Mouse (Mus musculus): ENCODE data around the gene Oaz1.
A peak's percentile ranks its signal among the peaks of the same experiment; 100 is the strongest.

Gene Oaz1

DNA sequence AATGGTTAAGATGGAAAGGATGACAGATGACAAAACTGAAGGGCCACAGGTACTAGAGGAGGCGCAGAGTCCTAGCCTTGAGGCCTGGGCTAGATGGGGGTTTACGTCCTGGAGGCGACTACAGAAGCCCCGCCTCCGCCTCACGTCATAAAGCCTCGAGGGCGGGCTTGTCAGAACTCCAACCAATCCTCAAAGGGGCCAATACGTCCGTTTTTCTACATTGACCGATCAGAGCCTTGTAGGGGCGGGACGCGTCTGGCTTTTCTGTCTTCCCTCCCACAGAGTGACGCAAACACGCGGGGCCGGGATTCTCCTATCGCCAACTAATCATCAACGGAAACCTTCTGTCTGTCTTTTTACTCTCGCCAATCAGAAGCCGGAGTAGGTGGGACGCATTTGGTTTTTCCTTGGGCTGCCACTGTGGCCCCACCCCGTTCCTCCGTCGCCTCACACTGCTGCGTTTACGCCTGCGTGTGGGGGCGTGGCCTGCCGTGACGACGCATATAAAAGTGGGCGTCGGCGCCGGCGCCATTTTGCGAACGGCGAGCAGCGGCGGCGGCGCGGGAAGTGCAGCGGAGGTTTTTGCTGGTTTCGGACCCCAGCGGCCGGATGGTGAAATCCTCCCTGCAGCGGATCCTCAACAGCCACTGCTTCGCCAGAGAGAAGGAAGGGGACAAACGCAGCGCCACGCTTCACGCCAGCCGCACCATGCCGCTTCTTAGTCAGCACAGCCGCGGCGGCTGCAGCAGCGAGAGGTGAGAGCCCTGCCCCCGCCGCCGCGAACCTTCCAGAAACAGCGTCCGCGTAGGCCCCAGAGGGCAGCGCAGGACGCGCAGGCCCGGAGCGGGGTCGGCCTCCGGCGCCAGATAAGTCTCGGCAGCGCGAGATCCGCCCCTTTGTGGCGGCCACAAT lies at the start of gene Oaz1:
Gene Oaz1, plus strand, starts transcription at position 506 of the 912 bp plus-strand sequence.
- peak; percentile 100 for DNase-seq

DNA sequence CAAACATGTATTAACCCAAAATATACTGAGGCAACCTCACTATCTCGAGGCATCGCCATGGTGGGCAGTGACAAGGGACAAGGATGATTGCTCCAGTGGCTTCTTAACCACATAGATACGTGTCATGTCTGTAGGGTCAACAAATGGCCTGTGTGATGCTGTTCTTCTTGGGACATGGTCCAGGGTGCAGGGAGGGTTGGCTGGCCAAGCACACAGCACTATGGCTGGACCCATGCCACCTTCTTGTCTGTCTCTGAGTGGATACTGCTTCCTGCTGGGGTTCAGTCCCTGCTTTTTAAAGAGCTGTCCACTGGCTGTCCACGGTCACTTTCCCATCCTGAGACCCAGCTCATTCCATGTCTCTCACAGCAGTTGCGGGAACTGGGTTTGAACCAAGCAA lies 49.3 kb upstream of the Oaz1 start:
- no peak for DNase-seq

DNA sequence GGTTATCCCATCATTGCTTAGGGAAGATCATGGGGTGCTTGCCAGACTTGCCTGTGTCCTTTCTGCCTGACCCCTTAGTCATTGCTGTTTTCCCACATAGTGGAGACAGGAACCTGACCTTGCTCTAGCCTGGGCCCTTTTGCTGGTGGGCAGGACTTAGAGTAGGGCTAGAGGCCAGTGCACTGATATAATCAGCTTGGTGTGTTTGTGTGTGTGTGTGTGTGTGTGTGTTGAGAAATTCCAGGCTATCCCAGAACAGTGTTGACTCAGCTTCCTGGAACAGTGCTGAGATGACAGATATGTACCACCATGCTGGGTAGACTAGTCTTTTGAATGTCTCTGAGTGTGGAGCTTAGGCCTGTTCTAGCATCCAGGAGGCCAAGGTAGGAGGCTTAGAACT lies 46.9 kb upstream of the Oaz1 start:
- DNase-seq = no peak

DNA sequence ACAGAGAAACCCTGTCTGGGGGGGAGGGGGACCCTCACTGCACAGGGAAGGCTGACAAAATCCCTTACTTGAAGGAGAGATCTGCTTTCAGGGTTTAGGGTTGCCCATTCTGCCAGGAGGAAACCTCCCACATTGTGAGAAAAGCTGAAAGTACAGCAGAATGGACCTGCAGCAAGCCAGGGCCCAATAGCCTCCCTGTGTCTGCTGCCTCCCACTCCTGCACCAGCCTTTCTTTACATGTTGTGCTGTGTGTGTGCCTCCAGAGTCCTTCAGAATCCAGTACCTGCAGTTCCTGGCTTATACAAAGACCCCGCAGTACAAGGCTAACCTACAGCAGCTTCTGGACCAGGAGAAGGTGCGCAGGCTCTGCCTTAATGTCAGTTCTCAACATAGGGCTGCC lies 42.2 kb upstream of the Oaz1 start:
- no peak for DNase-seq

DNA sequence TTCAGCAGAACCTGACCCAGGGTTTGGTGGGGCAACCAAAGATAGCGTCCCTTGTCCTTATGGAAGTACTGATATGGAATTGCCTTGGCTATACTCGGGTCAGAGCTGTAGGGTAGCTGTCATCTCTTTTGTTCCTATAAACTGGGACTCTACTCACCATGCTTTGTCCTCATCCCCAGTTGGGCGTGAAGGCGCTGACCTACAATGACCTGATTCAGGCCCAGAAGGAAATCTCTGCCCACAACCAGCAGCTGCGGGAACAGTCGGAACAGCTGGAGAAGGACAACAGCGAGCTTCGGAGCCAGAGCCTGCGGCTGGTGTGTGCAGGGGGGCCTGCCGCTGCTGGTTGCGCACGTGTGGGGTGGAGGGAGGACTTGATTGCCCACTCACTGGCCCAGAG lies 41.6 kb upstream of the Oaz1 start:
- no peak for DNase-seq

DNA sequence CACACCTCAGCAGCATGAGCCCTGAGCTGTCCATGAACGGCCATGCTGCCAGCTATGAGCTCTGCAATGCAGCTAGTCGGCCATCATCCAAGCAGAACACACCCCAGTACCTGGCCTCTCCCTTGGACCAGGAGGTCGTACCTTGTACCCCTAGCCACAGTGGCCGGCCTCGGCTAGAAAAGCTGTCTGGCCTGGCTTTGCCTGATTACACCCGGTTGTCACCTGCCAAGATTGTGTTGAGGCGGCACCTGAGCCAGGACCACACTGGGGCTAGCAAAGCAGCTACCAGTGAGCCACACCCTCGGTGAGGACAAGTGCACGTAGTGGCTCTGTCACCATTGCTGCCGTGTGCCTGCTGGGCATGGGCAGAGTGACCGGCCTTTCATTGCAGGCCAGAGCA lies 40.5 kb upstream of the Oaz1 start:
- DNase-seq = no peak

DNA sequence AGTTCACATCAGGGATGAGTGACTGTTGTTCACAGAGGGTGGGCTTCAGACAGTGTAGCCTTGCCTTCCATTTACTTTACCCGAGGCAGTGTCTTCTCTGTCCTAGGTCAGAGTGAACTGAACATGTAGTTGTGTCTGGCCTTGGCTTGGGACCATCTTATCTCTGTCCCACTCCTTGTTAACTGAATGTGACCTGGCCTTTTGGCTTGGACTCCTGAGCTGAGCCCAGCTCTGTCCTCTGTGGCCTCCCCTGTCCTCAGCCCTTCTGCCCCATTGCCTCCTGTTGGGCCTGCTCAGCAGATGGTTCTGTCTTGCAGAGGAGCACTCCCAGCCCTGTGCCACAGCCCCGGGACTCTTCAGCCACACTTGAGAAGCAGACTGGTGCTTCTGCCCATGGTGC lies 38.9 kb upstream of the Oaz1 start:
- DNase-seq = no peak

DNA sequence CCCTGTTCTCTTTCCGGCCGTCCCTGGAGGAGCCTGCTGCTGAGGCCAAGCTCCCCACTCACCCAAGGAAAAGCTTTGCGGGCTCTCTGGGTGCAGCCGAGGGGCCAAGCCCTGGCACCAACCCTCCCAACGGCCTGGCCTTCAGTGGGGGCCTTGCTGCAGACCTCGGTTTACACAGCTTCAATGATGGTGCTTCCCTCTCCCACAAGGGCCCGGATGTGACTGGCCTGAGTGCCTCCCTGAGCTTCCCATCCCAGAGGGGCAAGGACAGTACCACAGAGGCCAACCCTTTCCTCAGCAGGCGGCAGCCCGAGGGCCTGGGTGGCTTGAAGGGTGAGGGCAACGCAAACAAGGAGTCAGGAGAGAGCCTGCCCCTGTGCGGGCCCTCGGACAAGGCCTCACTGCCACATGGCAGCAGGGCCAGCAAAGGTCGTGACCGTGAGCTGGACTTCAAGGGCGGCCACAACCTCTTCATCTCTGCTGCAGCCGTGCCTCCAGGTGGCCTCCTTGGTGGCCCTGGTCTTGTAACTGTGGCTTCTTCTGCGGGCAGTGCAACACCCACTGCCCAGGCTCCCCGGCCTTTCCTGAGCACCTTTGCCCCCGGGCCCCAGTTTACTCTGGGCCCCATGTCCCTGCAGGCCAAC lies 35.6 kb upstream of the Oaz1 start:
- DNase-seq = no peak

DNA sequence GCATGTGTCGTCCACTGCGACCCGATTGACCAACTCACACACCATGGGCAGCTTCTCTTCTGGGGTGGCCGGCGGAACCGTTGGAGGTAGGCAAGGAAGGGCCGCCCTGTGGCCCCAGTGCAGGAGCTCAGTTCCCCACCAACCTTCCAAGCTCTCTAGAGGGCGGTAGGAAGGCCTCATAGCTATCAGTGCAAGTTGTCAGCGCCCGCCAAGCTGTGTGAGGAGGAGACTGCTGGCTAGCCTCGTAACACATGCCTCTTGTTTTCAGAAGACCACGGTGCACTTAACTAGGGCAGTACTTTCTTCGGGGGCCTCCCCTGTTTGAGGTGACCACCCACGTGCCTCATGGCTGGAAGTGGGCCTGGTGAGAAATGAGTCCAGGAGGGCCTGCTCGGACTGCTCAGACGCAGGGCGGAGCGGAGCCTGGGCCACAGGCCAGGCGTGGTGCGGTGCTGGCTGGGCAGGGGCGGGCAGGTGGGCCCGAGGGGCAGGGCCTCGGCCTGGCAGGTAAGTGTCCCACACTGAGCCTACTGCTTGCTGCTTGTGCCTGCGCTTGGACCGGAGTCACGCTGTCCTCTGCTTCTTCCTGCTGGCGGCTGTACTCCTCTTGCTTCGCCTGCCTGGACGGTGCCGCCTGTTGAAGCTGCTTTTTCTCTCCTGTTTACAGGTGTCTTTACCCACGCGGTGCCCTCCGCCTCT lies 34.8 kb upstream of the Oaz1 start:
- DNase-seq = no peak

DNA sequence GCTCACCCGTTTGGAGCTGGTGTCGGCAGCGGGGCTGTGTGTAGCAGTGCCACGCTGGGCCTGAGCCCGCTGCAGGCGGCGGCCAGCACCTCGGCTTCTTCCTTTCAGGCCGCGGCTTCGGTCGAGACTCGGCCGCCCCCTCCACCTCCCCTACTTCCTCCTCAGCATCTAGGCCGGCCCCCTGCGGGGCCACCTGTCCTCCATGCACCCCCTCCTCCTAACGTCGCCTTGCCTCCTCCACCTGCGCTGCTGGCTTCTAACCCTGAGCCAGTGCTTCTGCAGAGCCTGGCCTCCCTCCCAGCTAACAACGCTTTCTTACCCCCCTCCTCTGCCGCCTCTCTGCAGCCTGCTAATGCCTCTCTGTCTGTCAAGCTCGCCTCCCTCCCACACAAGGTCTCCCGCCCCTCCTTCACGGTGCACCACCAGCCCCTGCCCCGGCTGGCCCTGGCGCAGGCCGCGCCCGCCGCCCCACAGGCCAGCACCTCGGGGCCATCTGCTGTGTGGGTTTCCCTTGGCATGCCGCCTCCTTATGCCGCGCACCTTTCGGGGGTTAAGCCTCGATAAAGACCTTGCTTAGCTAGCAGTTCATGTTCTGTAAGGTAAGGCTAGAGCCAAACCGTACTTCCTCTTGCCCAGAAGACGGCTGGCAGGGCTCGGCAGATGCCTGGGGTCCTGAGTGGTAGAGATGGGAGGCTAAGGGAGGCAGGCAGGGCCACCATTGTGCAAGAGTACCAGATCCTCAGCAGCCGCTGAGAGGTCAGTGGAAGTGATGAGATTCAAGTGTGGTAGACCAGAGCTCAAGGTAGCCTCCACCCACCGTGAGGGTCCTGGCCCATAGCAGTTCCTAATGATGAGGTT lies 34.1 kb upstream of the Oaz1 start:
- DNase-seq = peak; percentile 7

DNA sequence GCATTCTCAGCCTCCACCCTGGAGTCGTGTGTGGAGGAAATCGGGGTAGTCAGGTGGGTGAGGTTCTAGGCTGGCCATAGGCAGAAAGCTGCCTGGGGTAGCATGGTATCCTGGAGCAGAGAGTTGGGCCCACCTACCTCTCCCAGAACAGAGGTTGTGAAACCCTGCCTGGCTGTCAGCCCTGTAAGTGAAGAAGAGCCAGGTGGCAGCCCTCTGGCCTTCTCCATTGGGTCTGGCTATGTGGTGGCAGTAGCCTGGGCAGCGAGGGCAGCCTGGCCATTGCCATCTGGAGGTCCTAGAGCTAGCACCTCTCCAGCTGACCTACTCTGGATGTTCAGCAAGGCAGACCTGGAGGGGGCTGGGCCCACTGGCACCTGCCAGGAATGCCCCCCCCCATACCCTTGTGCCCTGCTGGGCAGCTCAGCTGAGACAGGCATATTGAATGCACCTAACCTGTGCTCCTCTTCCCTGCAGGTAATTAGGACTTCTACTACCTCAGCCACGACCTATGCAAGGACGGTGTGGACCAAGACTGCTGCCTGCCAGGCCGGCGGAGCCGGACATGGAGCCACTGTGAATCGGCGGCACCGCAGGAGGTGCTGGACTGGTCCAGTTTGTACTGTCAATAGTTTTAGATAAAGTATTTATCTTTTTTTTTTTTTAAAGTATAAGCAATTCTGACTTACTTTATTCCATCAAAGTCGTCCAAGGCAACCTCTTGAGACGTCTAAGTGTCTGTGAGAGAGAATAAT lies 33.2 kb upstream of the Oaz1 start:
- DNase-seq = no peak

DNA sequence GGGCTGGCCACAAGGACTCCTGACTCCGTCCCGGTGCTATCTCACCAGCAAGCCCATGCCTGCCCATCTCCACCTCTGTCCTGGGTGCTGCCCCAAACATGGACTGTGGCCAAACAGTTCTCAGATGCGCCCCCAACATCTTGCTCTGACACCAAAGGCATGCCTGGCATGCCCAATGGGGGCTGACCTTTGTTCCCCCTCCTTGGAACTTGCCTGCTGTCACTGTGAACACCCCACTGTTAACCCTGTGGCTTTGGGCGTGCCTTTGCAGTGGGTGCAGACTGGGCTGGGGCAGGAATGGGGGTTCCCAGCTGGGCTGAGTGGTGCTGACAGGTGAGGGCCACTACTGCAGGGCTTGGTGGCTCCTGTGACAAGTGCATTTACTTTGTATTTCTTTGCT lies 32.7 kb upstream of the Oaz1 start:
- DNase-seq = no peak

DNA sequence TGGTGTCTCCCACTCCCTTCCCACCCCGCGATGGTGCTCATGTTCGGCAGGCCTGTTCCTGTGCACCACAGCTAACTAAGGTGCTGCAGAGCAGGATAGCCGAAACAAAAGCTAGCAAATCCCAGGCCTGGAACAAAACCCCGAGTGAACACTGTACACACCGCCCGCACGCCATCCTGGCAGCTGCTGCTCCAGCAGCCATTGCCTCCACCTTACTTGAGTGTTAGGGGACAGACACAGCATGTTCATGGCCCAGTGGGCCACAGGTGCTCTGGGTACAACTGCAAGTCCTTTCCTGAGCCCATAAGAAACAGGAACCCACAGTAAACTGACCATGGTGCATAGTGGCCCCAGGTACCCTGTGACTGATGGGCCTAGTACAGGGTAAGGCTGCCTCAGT lies 31.7 kb upstream of the Oaz1 start:
- DNase-seq = no peak

DNA sequence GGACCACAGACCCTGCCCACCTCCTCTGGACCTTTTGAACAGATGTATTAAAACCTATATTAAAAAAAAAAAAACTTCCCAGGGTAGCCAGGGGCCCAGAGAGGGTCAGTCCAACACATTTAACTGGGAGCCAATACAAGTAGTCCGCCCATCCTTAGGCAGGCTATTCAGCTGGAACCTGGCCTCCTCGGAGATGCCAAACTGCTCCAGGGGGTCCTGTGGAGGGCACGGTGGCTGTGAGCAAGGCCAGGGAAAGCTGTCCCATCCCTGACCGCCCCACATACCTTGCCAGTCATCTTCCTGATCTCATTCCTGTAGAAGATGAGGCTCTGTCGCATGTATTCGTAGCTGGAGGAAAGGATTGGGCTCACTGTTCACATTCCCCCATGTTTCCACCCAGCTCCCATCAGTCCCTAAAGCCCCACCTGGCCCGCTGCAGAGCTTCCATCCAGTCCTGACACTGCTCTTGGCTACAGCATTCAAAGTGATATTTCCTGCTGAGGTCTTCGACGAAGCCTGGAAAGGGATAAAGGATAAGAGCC lies 30.1 kb upstream of the Oaz1 start:
- no peak for DNase-seq

DNA sequence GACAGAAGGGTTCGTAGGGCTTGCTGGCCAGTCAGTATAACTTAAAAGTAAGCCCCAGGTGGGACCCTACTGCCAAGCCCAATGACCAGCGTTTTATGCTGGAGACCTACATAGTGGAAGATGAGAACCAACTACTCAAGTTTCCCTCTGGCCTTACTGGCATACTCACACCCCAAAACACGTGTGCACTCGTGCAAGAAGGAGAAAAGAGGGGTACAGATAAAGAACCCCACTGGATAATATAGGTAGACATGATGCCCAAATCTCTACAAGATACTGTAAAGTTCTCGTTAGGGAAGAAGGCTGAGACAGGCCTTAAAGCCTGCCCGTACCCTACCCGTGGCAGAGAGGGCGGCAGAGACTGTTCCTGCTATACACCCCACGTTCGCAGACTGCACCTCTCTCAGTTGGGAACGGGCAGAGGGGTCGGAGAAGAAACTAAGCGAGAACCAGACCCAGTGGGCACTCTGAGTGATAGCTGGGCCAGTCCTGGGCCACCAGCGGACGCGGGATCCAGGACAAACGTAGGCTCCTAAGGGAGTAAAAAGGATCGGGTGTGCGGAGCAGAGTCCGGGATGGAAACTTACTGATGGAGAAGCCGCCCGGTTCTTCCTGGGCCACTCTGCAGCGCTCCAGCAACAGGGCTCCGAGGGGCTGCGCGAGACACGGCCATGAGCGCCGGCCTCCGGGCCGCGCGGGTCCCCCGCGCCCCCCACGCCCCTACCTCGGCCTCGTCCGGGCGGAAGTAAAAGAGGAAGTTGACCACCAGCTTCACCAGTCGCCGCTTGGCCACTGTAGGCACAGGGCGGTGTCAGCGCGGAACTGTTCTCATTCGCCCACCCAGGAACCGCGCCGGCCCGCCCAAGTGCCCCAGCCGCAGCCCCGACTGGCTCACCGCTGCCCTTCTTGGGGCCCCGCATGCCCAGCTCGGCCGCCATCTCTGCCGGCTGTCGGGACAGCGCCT lies 29.0 kb upstream of the Oaz1 start:
- no peak for DNase-seq

DNA sequence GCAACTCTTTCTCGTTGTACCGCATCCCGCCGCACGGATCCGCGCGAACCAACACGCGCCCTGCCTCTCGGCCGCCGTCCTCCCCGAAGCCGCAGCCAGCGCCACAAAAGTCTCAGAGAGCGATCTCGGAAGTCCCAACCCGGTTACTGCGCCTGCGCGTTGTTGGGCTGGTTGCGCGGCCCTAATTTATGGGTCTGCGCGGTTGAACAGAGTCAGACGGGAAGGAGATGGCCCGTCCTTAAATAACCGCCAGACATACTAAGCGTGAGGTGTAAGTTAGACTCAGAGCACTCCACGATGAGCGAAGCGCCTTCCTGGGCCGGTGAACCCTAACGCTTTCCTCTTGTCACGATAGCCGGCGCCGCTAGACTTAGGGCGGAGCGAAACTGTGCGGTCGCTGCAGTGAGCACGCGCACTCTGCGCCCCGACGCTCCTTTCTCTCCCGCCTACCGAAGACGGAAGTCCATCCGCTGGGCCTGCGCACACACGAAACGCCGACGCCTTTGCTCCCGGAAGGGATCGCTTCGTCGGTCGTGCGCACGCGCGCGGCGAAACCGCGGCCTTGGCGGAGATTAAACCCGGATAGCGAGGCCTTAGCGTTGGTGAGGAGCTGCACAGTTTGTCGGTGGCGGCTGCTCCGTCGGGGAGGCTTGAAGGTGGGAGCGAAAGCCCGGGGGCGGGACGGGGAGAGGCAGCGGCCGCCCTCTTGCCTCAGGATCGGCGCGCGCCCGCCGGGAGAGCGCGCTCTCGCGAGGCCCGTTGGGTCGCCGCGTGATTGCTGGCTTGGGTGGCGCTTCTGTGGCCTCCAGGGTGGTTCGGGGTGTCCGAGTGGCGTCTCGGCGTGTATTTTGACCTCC lies 28.1 kb upstream of the Oaz1 start, which contains the start of the genes Sf3a2 and Plekhj1:
Gene Sf3a2, plus strand, starts transcription at position 49 of the 857 bp plus-strand sequence.
Gene Plekhj1, minus strand, starts transcription at position 477 of the 857 bp plus-strand sequence.
- DNase-seq = peak; percentile 98

DNA sequence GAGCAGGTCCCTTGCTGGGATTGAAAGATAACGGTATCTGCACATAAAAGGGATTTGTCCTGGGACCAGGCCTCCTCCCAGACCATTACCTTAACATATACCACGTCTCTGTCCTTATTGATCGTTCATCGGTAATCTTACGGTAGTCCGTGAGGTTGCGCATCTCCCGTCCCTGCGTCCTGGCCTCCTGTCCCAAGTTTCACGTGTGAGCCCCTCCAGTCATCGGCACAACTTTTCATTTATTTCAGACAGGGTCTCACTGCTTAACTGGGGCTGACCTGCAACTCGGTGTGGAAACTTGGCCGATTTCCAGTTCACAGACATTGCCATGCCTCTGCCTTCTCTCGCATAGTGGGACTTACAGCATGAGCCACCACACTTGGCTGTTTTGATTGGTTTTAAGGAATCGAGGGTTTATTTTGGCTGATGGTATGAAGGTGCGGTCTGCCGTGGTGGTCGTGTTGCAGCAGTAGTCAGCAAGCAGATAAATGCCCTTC lies 27.3 kb upstream of the Oaz1 start:
- peak; percentile 27 for DNase-seq

DNA sequence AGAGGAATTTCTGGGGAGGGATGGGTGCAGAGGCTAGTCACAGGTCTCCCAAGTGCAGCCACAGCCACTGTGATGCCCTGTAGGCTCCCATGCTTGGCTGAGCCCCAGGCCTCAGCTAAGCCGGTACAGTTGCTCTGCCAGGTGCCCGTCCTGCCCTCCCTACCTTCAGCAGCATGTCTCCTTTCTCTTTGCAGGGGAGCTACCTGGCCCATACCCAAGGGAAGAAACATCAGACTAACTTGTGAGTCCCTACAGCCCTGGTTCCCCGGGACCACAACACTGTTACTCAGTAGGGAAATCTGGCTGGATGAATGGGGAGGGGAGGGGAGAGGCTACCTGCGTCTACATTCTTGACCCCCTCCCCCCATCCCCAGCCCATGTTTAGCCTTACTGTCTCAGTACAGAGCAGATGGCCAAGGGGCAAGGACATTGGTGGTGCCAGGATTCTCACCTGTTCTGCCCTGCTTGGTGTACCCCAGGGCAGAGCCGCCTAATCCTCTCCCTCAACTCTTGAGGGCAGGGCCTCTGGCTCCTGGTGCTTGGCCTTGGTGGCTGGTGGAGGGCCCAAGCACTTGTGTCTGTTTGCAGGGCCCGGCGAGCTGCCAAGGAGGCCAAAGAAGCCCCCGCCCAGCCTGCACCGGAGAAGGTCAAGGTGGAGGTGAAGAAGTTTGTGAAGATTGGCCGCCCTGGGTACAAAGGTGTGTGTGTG lies 24.1 kb upstream of the Oaz1 start:
- no peak for DNase-seq

Measured in retina, postnatal 1 day (tissue).